Mouse (Mus musculus): ENCODE data around the gene Ncoa3. TPM values are rescaled to one million over a fixed set of nuclear protein-coding genes. Genes with fewer than 3 reads are reported as not detected.

Gene Ncoa3
- polyA plus RNA-seq, 1 experiment from 2014 or later: 14.8 TPM

DNA sequence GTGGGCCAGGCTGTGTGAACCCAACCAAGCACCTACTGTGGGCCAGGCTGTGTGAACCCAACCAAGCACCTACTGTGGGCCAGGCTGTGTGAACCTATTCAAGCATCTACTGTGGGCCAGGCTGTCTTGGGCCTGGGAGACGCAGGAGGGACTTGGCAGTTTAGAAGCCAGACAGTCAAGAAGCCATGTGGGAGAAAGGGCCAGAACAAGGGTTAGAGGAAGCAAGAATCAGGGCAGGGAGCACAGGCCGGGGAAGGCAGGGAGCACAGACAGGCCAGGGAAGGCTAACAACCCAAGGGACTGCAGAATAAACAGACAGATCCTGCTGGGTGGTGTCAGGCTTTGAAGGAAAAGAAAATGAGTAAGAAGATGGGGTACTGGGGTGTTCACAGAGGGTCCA lies 118.8 kb downstream of the Ncoa3 start:
- peaks cover 59% of the 10 kb centered on the region for H3K36me3 ChIP-seq
- WGBS: 73% methylated on average over 2 of the region's 2 CpGs
- no peak overlapping the region for H3K4me3 ChIP-seq
- no peaks in the 10 kb centered on the region for H3K9me3 ChIP-seq
- peaks cover 54% of the 10 kb centered on the region for H3K4me1 ChIP-seq
- H3K27ac ChIP-seq: no peak overlapping the region
- no peaks in the 10 kb centered on the region for H3K27me3 ChIP-seq (ENCODE audit: insufficient read depth, poor library complexity, severe bottlenecking)
- no peak for DNase-seq (ENCODE audit: low spot score)

DNA sequence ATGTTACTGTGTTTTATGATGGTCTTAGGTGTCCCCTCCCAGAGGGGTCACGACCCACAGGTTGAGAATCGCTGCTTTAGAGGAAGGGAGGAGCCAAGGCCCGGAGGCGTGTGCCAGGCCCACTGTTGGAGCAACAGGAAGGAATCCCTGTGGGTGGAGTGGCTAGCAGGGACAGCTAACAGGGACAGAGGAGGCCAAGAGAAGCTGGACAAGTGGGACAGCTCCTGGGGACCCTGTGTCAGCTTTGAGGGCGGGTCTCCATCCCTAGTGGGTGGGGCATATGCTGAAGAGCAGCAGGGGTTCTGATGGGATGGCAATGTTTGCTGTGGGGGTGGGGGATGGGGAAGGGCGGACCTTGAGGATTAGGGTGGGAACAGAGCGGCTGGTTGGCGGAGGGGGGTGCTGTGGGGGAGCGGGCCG lies 119.4 kb downstream of the Ncoa3 start:
- peaks cover 65% of the 10 kb centered on the region for H3K36me3 ChIP-seq
- no peak for DNase-seq (ENCODE audit: low spot score)
- H3K27me3 ChIP-seq (ENCODE audit: insufficient read depth, poor library complexity, severe bottlenecking): no peaks in the 10 kb centered on the region
- no peak overlapping the region for H3K4me3 ChIP-seq
- H3K27ac ChIP-seq: no peak overlapping the region
- WGBS: 50% methylated on average over 10 of the region's 10 CpGs
- H3K9me3 ChIP-seq: no peaks in the 10 kb centered on the region
- peaks cover 48% of the 10 kb centered on the region for H3K4me1 ChIP-seq

- Histone ChIP-seq H3K27me3 (ENCODE audit: insufficient read depth, poor library complexity, severe bottlenecking) (no peaks in the 10 kb centered on the region), H3K4me3 (no peak overlapping the region), H3K4me1 (peaks cover 44% of the 10 kb centered on the region), H3K27ac (no peak overlapping the region), H3K36me3 (peaks cover 68% of the 10 kb centered on the region), H3K9me3 (no peaks in the 10 kb centered on the region)
- no peak for DNase-seq (ENCODE audit: low spot score)
- 88% methylated on average over 11 of the region's 11 CpGs for WGBS
Observed at GRCm38 (mm10) chr2:166112986-166113385, 120.5 kb downstream of the Ncoa3 start.

GRCm38 (mm10) chr2:166115571-166116277 lies 123.3 kb downstream of the Ncoa3 start:
- 89% methylated on average over 15 of the region's 15 CpGs for WGBS

GRCm38 (mm10) chr2:166116278-166116608 lies 123.8 kb downstream of the Ncoa3 start:
- WGBS: 91% methylated on average over 7 of the region's 7 CpGs
- H3K27me3 ChIP-seq (ENCODE audit: insufficient read depth, poor library complexity, severe bottlenecking): no peaks in the 10 kb centered on the region
- H3K4me1 ChIP-seq: peaks cover 30% of the 10 kb centered on the region
- no peaks in the 10 kb centered on the region for H3K9me3 ChIP-seq
- H3K27ac ChIP-seq: no peak overlapping the region
- no peak overlapping the region for H3K4me3 ChIP-seq
- DNase-seq (ENCODE audit: low spot score): no peak
- peaks cover 88% of the 10 kb centered on the region for H3K36me3 ChIP-seq

More at GRCm38 (mm10) chr2:166115571-166116277, 123.3 kb downstream of the Ncoa3 start:
- Histone ChIP-seq H3K36me3 (peaks cover 90% of the 10 kb centered on the region), H3K4me3 (no peak overlapping the region), H3K9me3 (no peaks in the 10 kb centered on the region), H3K27me3 (ENCODE audit: insufficient read depth, poor library complexity, severe bottlenecking) (no peaks in the 10 kb centered on the region), H3K4me1 (peaks cover 34% of the 10 kb centered on the region), H3K27ac (no peak overlapping the region)
- DNase-seq (ENCODE audit: low spot score): no peak

GRCm38 (mm10) chr2:166116704-166117103 lies 124.3 kb downstream of the Ncoa3 start:
- Histone ChIP-seq H3K27ac (no peak overlapping the region), H3K4me1 (peaks cover 32% of the 10 kb centered on the region), H3K9me3 (no peaks in the 10 kb centered on the region), H3K27me3 (ENCODE audit: insufficient read depth, poor library complexity, severe bottlenecking) (no peaks in the 10 kb centered on the region), H3K4me3 (no peak overlapping the region), H3K36me3 (peaks cover 92% of the 10 kb centered on the region)
- 92% methylated on average over 16 of the region's 16 CpGs for WGBS
- no peak for DNase-seq (ENCODE audit: low spot score)

- no peak for DNase-seq (ENCODE audit: low spot score)
Observed at GRCm38 (mm10) chr2:166119992-166120391, 127.6 kb downstream of the Ncoa3 start.

GRCm38 (mm10) chr2:166121681-166122355 lies 129.4 kb downstream of the Ncoa3 start:
- DNase-seq (ENCODE audit: low spot score): no peak
- Histone ChIP-seq H3K27ac (no peak overlapping the region), H3K36me3 (peaks cover 76% of the 10 kb centered on the region), H3K9me3 (no peaks in the 10 kb centered on the region), H3K4me1 (peaks cover 55% of the 10 kb centered on the region), H3K4me3 (no peak overlapping the region), H3K27me3 (ENCODE audit: insufficient read depth, poor library complexity, severe bottlenecking) (no peaks in the 10 kb centered on the region)
- WGBS: 81% methylated on average over 14 of the region's 14 CpGs

More at GRCm38 (mm10) chr2:166119992-166120391, 127.6 kb downstream of the Ncoa3 start:
- H3K4me3 ChIP-seq: no peak overlapping the region
- 87% methylated on average over 2 of the region's 2 CpGs for WGBS
- H3K27me3 ChIP-seq (ENCODE audit: insufficient read depth, poor library complexity, severe bottlenecking): no peaks in the 10 kb centered on the region
- no peak overlapping the region for H3K27ac ChIP-seq
- H3K4me1 ChIP-seq: peaks cover 38% of the 10 kb centered on the region
- H3K36me3 ChIP-seq: peaks cover 80% of the 10 kb centered on the region
- H3K9me3 ChIP-seq: no peaks in the 10 kb centered on the region

GRCm38 (mm10) chr2:166122781-166123180 lies 130.3 kb downstream of the Ncoa3 start:
- Histone ChIP-seq H3K36me3 (peaks cover 73% of the 10 kb centered on the region), H3K4me3 (no peak overlapping the region), H3K4me1 (peaks cover 56% of the 10 kb centered on the region), H3K9me3 (no peaks in the 10 kb centered on the region), H3K27ac (peak overlapping the region; percentile 59), H3K27me3 (ENCODE audit: insufficient read depth, poor library complexity, severe bottlenecking) (no peaks in the 10 kb centered on the region)
- WGBS: 36% methylated on average over 6 of the region's 6 CpGs
- no peak for DNase-seq (ENCODE audit: low spot score)

Other genes starting within 250 kb of the Ncoa3 start
- 57.1 and 58.5 TPM in 2 replicates for gene Zmynd8, start 93.6 kb upstream of the Ncoa3 start, polyA plus RNA-seq (2016; fragmentation: Nextera tagmentation; extraction: Ambion mirVana)
- 94.7 and 103 TPM in 2 replicates for gene Sulf2, start 163.0 kb downstream of the Ncoa3 start, polyA plus RNA-seq (2016; fragmentation: Nextera tagmentation; extraction: Ambion mirVana)

Data from heart, embryonic 10.5 days (tissue).